Mouse (Mus musculus) heart, embryonic 14.5 days (tissue): Measurements from ENCODE around the gene Rph3a. TPM values are rescaled to one million over a fixed set of nuclear protein-coding genes. Genes with fewer than 3 reads are reported as not detected.

Experiments used
- ATAC-seq: fragments of 200-750 bp; cut with Nextera tagmentation; 2 replicates; pipeline ENCODE4 v1.8.0; 2017; ENCODE audit warnings: low read depth, moderate TSS enrichment; ENCODE audit not compliant: insufficient number of reproducible peaks, insufficient read depth, low FRiP score
- H3K27ac ChIP-seq, 2 experiments: fragments of 200-500 bp in 1 of 2; fragments of 300-500 bp in 1 of 2; sonication (generic) in 1 of 2; replicated peaks in 1 of 2; 2 replicates each; pipeline ENCODE4 v1.5.1; 2012 to 2014; ENCODE audit warnings: low read depth in 2 of 2, low read length in 2 of 2, control low read depth in 1 of 2, mild to moderate bottlenecking in 1 of 2, mixed read lengths in 1 of 2; ENCODE audit not compliant: control insufficient read depth in 1 of 2, insufficient read depth in 1 of 2
- H3K27me3 ChIP-seq: fragments of 300-500 bp; sonication (generic); 2 replicates; pipeline ENCODE4 v1.6.1; 2014; ENCODE audit warnings: mild to moderate bottlenecking, low read length, control low read depth; ENCODE audit not compliant: control insufficient read depth, insufficient read depth
- H3K36me3 ChIP-seq: fragments of 300-500 bp; sonication (generic); 2 replicates; pipeline ENCODE4 v1.6.1; 2014; ENCODE audit warnings: mild to moderate bottlenecking, control low read depth, low read length, mixed read lengths; ENCODE audit not compliant: control insufficient read depth, insufficient read depth
- H3K4me1 ChIP-seq, 2 experiments: fragments of 200-500 bp in 1 of 2; fragments of 300-500 bp in 1 of 2; sonication (generic) in 1 of 2; 2 replicates each; pipeline ENCODE4 v1.6.1; 2012 to 2014; ENCODE audit warnings: low read length in 2 of 2, control low read depth in 1 of 2, mixed read lengths in 1 of 2; ENCODE audit not compliant: control insufficient read depth in 2 of 2, insufficient read depth in 2 of 2
- H3K4me2 ChIP-seq: fragments of 300-500 bp; sonication (generic); 2 replicates; pipeline ENCODE4 v1.6.1; 2014; ENCODE audit warnings: mild to moderate bottlenecking, low read length
- H3K4me3 ChIP-seq, 2 experiments: fragments of 200-500 bp in 1 of 2; fragments of 300-500 bp in 1 of 2; sonication (generic) in 1 of 2; 2 replicates each; pipeline ENCODE4 v1.5.1; 2012 to 2014; ENCODE audit warnings: low read length in 2 of 2, mild to moderate bottlenecking in 2 of 2, control low read depth in 1 of 2, low read depth in 1 of 2, moderate library complexity in 1 of 2; ENCODE audit not compliant: control insufficient read depth in 1 of 2, insufficient read depth in 1 of 2
- H3K9ac ChIP-seq: fragments of 300-500 bp; sonication (generic); 2 replicates; pipeline ENCODE4 v1.6.1; 2014; ENCODE audit warnings: mild to moderate bottlenecking, low read length
- H3K9me3 ChIP-seq: fragments of 300-500 bp; sonication (generic); 2 replicates; pipeline ENCODE4 v1.6.1; 2016; ENCODE audit warnings: low read length, control low read depth; ENCODE audit not compliant: control insufficient read depth
- WGBS: fragments of 180-500 bp; shearing (Covaris S2); extraction: QIAGEN DNeasy Blood & Tissue Kit; methylation state at CpG from one replicate; pipeline ENCODE4 v1.1.7; 2014; 5-methylcytosine and 5-hydroxymethylcytosine counted together
- polyA plus RNA-seq: library from polyadenylated mRNA; unstranded; fragments of >200 nt; fragmentation: Nextera tagmentation; extraction: Ambion mirVana; gene quantifications from 2 replicates; pipeline ENCODE4 v1.2.1, GENCODE M21; 2014

The Rph3a gene
- polyA plus RNA-seq, 1 experiment from 2014 or later = not detected

DNA sequence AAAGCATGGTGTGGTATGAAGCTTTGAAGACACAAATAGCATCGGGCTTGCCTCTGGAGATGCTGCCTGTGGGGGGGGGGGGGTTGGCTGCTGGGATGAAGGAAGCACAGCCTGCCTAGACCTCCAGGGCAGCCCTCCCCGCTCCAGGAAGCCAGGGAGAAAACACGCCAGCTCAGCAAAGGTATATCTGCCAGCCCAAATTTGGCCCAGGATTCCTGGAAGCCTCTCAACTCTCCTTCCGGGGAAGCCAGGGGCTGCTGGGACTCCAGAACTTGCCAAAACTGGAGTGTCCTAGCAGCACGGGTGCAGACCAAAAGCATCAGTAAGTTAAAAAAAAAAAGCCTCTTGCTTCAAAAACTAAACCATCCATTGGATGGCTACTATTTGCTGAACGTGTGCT, 37.6 kb downstream of the Rph3a start:
- H3K4me3 ChIP-seq = no peak overlapping the region
- no peaks in the 10 kb centered on the region for H3K27me3 ChIP-seq
- H3K9ac ChIP-seq = no peak overlapping the region
- ATAC-seq = no peak
- no peak overlapping the region for H3K27ac ChIP-seq
- no peaks in the 10 kb centered on the region for H3K4me1 ChIP-seq
- WGBS = 66% methylated on average over 6 of the region's 6 CpGs
- no peaks in the 10 kb centered on the region for H3K9me3 ChIP-seq
- no peaks in the 10 kb centered on the region for H3K36me3 ChIP-seq
- H3K4me2 ChIP-seq = no peak overlapping the region

DNA sequence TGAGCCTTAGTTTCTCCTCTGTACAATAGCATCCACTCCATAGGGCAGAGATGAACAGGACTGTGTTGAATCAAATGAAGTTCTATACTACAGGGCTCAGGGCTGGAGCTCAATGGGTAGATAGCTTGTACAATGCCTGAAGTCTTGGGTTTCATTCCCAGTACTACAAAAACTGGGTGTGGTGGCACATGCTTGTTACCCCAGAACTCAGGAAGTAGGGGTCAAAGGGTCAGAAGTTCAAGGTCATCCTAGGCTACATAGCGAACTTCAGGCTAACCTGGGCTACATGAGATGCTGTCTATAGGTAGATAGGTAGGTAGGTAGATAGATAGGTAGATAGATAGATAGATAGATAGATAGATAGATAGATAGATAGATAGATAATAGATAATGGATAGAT, 38.6 kb downstream of the Rph3a start:
- Histone ChIP-seq H3K36me3 (no peaks in the 10 kb centered on the region), H3K4me3 (no peak overlapping the region), H3K27ac (no peak overlapping the region), H3K4me1 (no peaks in the 10 kb centered on the region), H3K27me3 (no peaks in the 10 kb centered on the region), H3K9me3 (no peaks in the 10 kb centered on the region), H3K9ac (no peak overlapping the region), H3K4me2 (no peak overlapping the region)
- ATAC-seq = no peak
- WGBS = 67% methylated on average over 1 of the region's 1 CpGs

DNA sequence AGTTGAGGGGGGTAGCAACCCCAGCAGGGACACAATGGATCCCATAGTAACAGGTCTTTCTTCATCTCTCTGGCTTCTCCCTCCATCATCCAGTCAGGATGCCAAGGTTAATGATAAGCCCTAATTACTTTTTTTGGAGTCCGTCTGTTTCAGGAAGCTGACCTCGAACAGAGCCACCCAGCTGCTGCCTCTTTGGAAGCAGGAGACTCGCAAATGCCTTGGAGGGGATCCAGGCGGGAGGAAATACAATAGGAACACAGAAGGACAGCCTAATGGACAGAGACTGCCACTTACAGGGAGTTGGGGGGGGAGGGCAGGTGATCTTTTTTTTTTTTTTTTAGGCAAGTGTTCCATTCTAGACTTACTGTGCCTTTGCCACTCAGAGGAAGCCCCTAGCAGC, 40.2 kb downstream of the Rph3a start:
- WGBS = 43% methylated on average over 4 of the region's 4 CpGs

DNA sequence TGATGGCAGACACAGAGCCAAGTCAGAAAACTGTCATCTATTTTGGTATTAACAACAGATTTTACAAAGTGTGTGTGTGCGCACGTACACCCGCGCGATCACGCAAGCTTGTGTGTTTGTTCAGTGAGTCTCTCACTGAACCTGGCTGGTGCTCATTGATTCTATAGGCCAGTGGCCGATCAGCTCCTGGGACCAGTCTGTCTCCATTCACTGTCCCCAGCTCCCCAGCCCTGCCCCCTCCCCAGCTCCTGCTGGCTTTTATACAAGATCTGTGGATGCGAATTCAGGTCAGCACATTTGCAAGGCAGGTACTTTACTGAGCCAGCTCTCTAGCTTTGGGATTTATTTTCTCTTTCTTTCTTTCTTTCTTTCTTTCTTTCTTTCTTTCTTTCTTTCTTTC, 41.1 kb downstream of the Rph3a start:
- Histone ChIP-seq H3K4me3 (no peak overlapping the region), H3K27ac (no peak overlapping the region), H3K27me3 (no peaks in the 10 kb centered on the region), H3K36me3 (no peaks in the 10 kb centered on the region), H3K9me3 (no peaks in the 10 kb centered on the region), H3K4me1 (no peaks in the 10 kb centered on the region), H3K4me2 (no peak overlapping the region), H3K9ac (no peak overlapping the region)
- no peak for ATAC-seq
- WGBS = 89% methylated on average over 8 of the region's 8 CpGs

More for the DNA sequence above, 40.2 kb downstream of the Rph3a start:
- H3K27ac ChIP-seq = no peak overlapping the region
- ATAC-seq = no peak
- no peaks in the 10 kb centered on the region for H3K27me3 ChIP-seq
- H3K9me3 ChIP-seq = no peaks in the 10 kb centered on the region
- H3K4me3 ChIP-seq = no peak overlapping the region
- no peaks in the 10 kb centered on the region for H3K4me1 ChIP-seq
- H3K4me2 ChIP-seq = no peak overlapping the region
- no peaks in the 10 kb centered on the region for H3K36me3 ChIP-seq
- no peak overlapping the region for H3K9ac ChIP-seq

DNA sequence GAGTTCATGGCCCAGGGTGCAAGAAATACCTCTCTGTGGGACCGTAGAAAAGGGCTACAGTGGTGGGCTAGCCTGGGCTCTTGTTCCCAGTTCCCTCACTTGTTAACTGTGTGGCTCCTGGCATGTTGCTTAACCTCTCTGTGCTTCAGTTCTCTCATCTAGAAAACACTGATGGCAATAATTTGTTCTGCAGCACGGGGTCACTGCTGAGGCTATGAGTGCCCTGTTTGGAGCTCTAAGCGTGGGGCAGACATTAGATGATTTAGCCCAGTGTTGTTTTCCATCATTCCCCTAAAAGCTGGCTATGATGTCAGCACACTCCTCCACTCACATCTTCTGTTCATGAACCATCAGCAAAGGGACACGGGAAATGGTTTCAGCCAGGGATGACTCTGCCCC, 41.8 kb downstream of the Rph3a start:
- no peaks in the 10 kb centered on the region for H3K27me3 ChIP-seq
- no peak overlapping the region for H3K4me2 ChIP-seq
- WGBS = 57% methylated on average over 4 of the region's 4 CpGs
- no peak overlapping the region for H3K9ac ChIP-seq
- H3K4me1 ChIP-seq = no peaks in the 10 kb centered on the region
- no peaks in the 10 kb centered on the region for H3K36me3 ChIP-seq
- ATAC-seq = no peak
- no peak overlapping the region for H3K4me3 ChIP-seq
- no peak overlapping the region for H3K27ac ChIP-seq
- no peaks in the 10 kb centered on the region for H3K9me3 ChIP-seq

DNA sequence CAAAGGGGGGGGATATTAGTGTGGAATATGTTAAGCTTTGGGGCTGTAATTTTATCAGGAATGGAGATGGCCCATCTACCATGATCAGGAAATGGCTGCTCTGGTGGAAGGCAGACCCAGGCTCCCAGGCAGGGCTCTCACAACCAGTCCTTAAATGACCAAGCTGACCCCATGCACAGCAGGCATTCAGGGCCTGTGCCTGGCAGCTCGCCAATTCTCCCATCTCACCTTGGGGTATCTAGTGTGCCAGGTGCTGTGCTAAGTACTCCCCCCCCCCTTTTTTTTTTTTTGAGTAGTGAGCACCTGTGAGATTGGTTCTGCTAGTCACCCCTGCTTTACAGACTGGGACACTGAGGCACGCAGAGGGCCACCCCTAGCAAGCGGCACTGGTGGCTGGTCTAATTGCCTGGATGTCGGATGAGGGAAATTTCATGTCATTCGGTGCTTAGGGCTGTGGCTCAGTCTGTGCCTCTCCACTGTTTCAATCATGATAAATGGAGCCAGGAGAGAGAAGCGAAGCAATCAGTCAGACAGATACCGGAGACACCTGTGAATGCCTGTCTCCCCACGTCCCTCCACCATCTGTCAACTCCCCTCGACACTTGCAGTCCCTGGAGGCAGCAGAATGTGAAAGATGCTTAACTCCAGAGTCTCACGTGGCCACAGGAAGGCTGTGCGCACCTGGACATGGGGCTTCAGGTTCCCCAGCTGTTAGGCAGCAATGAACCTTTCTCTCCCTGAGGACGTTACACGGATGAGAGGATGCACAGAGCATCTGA, 42.3 kb downstream of the Rph3a start:
- no peak for ATAC-seq
- no peak overlapping the region for H3K4me3 ChIP-seq
- WGBS = 73% methylated on average over 13 of the region's 13 CpGs
- no peak overlapping the region for H3K27ac ChIP-seq
- H3K36me3 ChIP-seq = no peaks in the 10 kb centered on the region
- no peak overlapping the region for H3K4me2 ChIP-seq
- no peaks in the 10 kb centered on the region for H3K27me3 ChIP-seq
- no peak overlapping the region for H3K9ac ChIP-seq
- no peaks in the 10 kb centered on the region for H3K9me3 ChIP-seq
- no peaks in the 10 kb centered on the region for H3K4me1 ChIP-seq

DNA sequence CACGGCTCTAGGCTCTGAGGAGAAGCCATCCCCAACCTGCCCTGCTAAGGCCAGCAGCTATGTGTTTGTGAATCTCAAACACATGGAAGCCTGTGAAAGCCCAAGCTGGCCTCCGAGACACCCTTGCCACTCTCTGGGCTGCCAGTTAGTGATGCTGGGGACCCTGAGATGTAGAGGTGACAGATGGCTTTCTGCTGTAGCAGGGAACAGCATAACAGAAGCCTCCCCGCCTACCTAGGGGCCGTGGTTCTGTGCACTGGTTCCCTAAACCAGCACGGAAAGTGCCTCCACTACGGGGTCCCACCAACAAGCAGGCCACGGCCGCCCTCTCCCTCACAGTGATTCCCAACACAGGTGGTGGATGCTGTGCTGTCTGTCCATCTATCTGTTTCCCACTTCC, 43.0 kb downstream of the Rph3a start:
- Histone ChIP-seq H3K27ac (no peak overlapping the region), H3K4me2 (no peak overlapping the region), H3K9me3 (no peaks in the 10 kb centered on the region), H3K9ac (no peak overlapping the region), H3K4me3 (no peak overlapping the region), H3K36me3 (no peaks in the 10 kb centered on the region), H3K27me3 (no peaks in the 10 kb centered on the region), H3K4me1 (no peaks in the 10 kb centered on the region)
- WGBS = 88% methylated on average over 8 of the region's 8 CpGs
- ATAC-seq = no peak

DNA sequence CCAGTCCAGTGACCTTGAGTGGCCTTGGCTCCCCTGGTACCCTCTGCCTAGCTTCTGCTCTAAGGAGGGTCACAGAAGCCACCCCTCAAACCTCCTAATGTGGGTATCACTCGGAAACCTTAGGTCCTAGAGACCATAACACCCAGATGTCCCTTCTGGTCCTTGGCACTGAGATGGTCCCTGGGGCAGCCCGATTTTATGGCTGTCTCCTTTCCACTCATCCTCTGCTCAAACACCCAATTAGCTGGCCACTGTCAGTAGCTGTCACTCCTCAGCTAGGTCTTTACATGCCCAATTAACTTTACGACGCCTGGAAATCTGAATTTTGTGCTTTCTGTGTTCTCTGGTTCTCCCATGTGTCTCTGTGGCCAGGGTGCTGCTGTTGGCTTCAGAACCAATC, 43.7 kb downstream of the Rph3a start:
- no peak for ATAC-seq

More for the DNA sequence above, 43.7 kb downstream of the Rph3a start:
- Histone ChIP-seq H3K9ac (no peak overlapping the region), H3K9me3 (no peaks in the 10 kb centered on the region), H3K4me2 (no peak overlapping the region), H3K36me3 (no peaks in the 10 kb centered on the region), H3K27ac (no peak overlapping the region), H3K4me1 (no peaks in the 10 kb centered on the region), H3K27me3 (no peaks in the 10 kb centered on the region), H3K4me3 (no peak overlapping the region)
- 77% methylated on average over 4 of the region's 4 CpGs for WGBS
